Mouse (Mus musculus) monocyte, adult 5-6 weeks (primary cell): ENCODE results near the gene Zbtb4. TPM values are rescaled to one million over a fixed set of nuclear protein-coding genes. Genes with fewer than 3 reads are reported as not detected.

Experiments used
- ATAC-seq: fragments of 153-309, 156-312 bp; replicated peaks from 2 replicates; pipeline ENCODE4 v1.8.0; 2017; ENCODE audit warnings: mild to moderate bottlenecking; ENCODE audit not compliant: low TSS enrichment, insufficient number of reproducible peaks, severe bottlenecking, poor library complexity, low FRiP score
- total RNA-seq: library from RNA; stranded (forward); fragments of 200-1000, 200-491, 200-594 nt; gene quantifications from 3 replicates; pipeline ENCODE4 v1.2.3, GENCODE M21; 2017

The Zbtb4 gene
- total RNA-seq, 1 experiment from 2014 or later = 7.7 TPM

- no peak for ATAC-seq
These were observed 52.7 kb downstream of the Zbtb4 start, which contains the start of gene Spem2 for GRCm38 (mm10) chr11:69818365-69818764. Spem2 (minus strand) TSS chr11:69818465.

GRCm38 (mm10) chr11:69818871-69819270 is 53.2 kb downstream of the Zbtb4 start:
- ATAC-seq = no peak

- no peak for ATAC-seq
These were observed 56.4 kb downstream of the Zbtb4 start, which contains the start of gene Spem1 for GRCm38 (mm10) chr11:69822080-69822479. Spem1 (minus strand) TSS chr11:69822180.

GRCm38 (mm10) chr11:69823456-69823855 is 57.7 kb downstream of the Zbtb4 start:
- no peak for ATAC-seq

- ATAC-seq = no peak
These were observed 63.1 kb downstream of the Zbtb4 start for GRCm38 (mm10) chr11:69828832-69829231.

- ATAC-seq = no peak
These were observed 67.8 kb downstream of the Zbtb4 start for GRCm38 (mm10) chr11:69833554-69833953.

Other genes with a start within 250 kb of the Zbtb4 start
- 1.4 to 6.4 TPM (median 4.7 TPM) in 3 replicates for gene Dnah2, start 216.8 kb upstream of the Zbtb4 start, total RNA-seq
- 0.49 to 0.96 TPM in 2 of 3 replicates, not detected in the other for gene Efnb3, start 205.7 kb upstream of the Zbtb4 start, total RNA-seq
- 2.8 to 9.4 TPM (median 3.8 TPM) in 3 replicates for gene Wrap53, start 185.7 kb upstream of the Zbtb4 start, total RNA-seq
- gene Trp53, start 185.6 kb upstream of the Zbtb4 start, total RNA-seq = 11.9 to 26.9 TPM (median 24.5 TPM) in 3 replicates
- gene Atp1b2, start 160.0 kb upstream of the Zbtb4 start, total RNA-seq = not detected in 3 replicates
- not detected in 3 replicates for gene Shbg, start 148.0 kb upstream of the Zbtb4 start, total RNA-seq
- gene Sat2, start 143.9 kb upstream of the Zbtb4 start, total RNA-seq = 0.67 TPM in 1 of 3 replicates, not detected in the others
- 64.6 to 83.5 TPM (median 67.9 TPM) in 3 replicates for gene Fxr2, start 132.9 kb upstream of the Zbtb4 start, total RNA-seq
- gene Sox15, start 110.6 kb upstream of the Zbtb4 start, total RNA-seq = 4.1 to 8.2 TPM in 2 of 3 replicates, not detected in the other
- gene Mpdu1, start 103.3 kb upstream of the Zbtb4 start, total RNA-seq = 32.9 to 56.3 TPM (median 49.2 TPM) in 3 replicates
- gene Cd68, start 99.8 kb upstream of the Zbtb4 start, total RNA-seq = 203 to 221 TPM (median 207 TPM) in 3 replicates
- gene Eif4a1, start 93.5 kb upstream of the Zbtb4 start, total RNA-seq = 597 to 694 TPM (median 633 TPM) in 3 replicates
- 67.5 to 144 TPM (median 118 TPM) in 3 replicates for gene Senp3, start 83.8 kb upstream of the Zbtb4 start, total RNA-seq
- gene Tnfsf13, start 80.1 kb upstream of the Zbtb4 start, total RNA-seq = 40.3 to 90.5 TPM (median 78.8 TPM) in 3 replicates
- 2.5 to 23.1 TPM (median 10.7 TPM) in 3 replicates for gene Tnfsf12, start 70.1 kb upstream of the Zbtb4 start, total RNA-seq
- 23.9 to 50.5 TPM (median 24.3 TPM) in 3 replicates for gene Tnfsfm13, start 69.8 kb upstream of the Zbtb4 start, total RNA-seq
- gene Polr2a, start 7.3 kb upstream of the Zbtb4 start, total RNA-seq = 21.5 to 120 TPM (median 48.7 TPM) in 3 replicates
- not detected in 3 replicates for gene Slc35g3, start 3.9 kb upstream of the Zbtb4 start, total RNA-seq
- 2.3 to 5.8 TPM (median 2.7 TPM) in 3 replicates for gene Chrnb1, start 30.0 kb downstream of the Zbtb4 start, total RNA-seq
- 0.64 TPM in 1 of 3 replicates, not detected in the others for gene Fgf11, start 35.9 kb downstream of the Zbtb4 start, total RNA-seq
- gene Tmem102, start 39.7 kb downstream of the Zbtb4 start, total RNA-seq = not detected in 3 replicates
- gene Gm39566, start 49.4 kb downstream of the Zbtb4 start, total RNA-seq = not detected in 3 replicates
- gene Spem2, start 52.6 kb downstream of the Zbtb4 start, total RNA-seq = 0.29 TPM in 1 of 3 replicates, not detected in the others
- gene Spem1, start 56.3 kb downstream of the Zbtb4 start, total RNA-seq = not detected in 3 replicates
- 0.10 to 0.29 TPM (median 0.11 TPM) in 3 replicates for gene Nlgn2, start 71.9 kb downstream of the Zbtb4 start, total RNA-seq
- gene Tmem256, start 72.6 kb downstream of the Zbtb4 start, total RNA-seq = 35.3 to 85.7 TPM (median 75.7 TPM) in 3 replicates
- 0.53 to 3.8 TPM (median 2.8 TPM) in 3 replicates for gene Plscr3, start 80.5 kb downstream of the Zbtb4 start, total RNA-seq
- gene Tnk1, start 92.8 kb downstream of the Zbtb4 start, total RNA-seq = not detected in 3 replicates
- gene Tmem95, start 112.1 kb downstream of the Zbtb4 start, total RNA-seq = not detected in 3 replicates
- 1.6 to 9.9 TPM (median 2.5 TPM) in 3 replicates for gene Kctd11, start 115.5 kb downstream of the Zbtb4 start, total RNA-seq
- gene Acap1, start 129.6 kb downstream of the Zbtb4 start, total RNA-seq = 83.6 to 201 TPM (median 84.0 TPM) in 3 replicates
- gene 2810408A11Rik, start 135.1 kb downstream of the Zbtb4 start, total RNA-seq = 0.87 TPM in 1 of 3 replicates, not detected in the others
- 16.1 to 57.8 TPM (median 24.6 TPM) in 3 replicates for gene Neurl4, start 135.2 kb downstream of the Zbtb4 start, total RNA-seq
- gene Gps2, start 148.0 kb downstream of the Zbtb4 start, total RNA-seq = 85.4 to 110 TPM (median 101 TPM) in 3 replicates
- 255 to 299 TPM (median 276 TPM) in 3 replicates for gene Eif5a, start 156.0 kb downstream of the Zbtb4 start, total RNA-seq
- not detected in 3 replicates for gene Ybx2, start 169.9 kb downstream of the Zbtb4 start, total RNA-seq
- gene Slc2a4, start 182.3 kb downstream of the Zbtb4 start, total RNA-seq = not detected in 3 replicates
- gene Cldn7, start 198.9 kb downstream of the Zbtb4 start, total RNA-seq = not detected in 3 replicates
- 19.4 to 30.8 TPM (median 23.6 TPM) in 3 replicates for gene Ctdnep1, start 215.2 kb downstream of the Zbtb4 start, total RNA-seq
- 29.0 to 43.7 TPM (median 33.9 TPM) in 3 replicates for gene Elp5, start 216.6 kb downstream of the Zbtb4 start, total RNA-seq
- gene Gabarap, start 225.2 kb downstream of the Zbtb4 start, total RNA-seq = 244 to 340 TPM (median 296 TPM) in 3 replicates
- 48.7 to 74.0 TPM (median 57.5 TPM) in 3 replicates for gene Phf23, start 229.9 kb downstream of the Zbtb4 start, total RNA-seq
- gene Dvl2, start 234.7 kb downstream of the Zbtb4 start, total RNA-seq = 18.6 to 27.1 TPM (median 19.1 TPM) in 3 replicates
- 46.9 to 64.6 TPM (median 55.3 TPM) in 3 replicates for gene Acadvl, start 249.5 kb downstream of the Zbtb4 start, total RNA-seq